Mouse (Mus musculus) megakaryocyte progenitor cell, adult 5-6 weeks (primary cell): ENCODE data around the gene 9930022D16Rik. TPM values are rescaled to one million over a fixed set of nuclear protein-coding genes. Genes with fewer than 3 reads are reported as not detected.

Source experiments
- ATAC-seq: replicated peaks from 2 replicates; pipeline ENCODE4 v1.8.0; 2016; ENCODE audit warnings: mild to moderate bottlenecking, moderate TSS enrichment, inconsistent platforms; ENCODE audit not compliant: poor library complexity
- total RNA-seq, 2 experiments: library from RNA; stranded (forward) in 1 of 2; stranded (reverse) in 1 of 2; fragments of 157-497, 149-512 nt in 1 of 2; fragments of 200-1000 nt in 1 of 2; gene quantifications; 2 replicates each; pipeline versions ENCODE4 v1.2.3 to v1.2.4; 2015 to 2017

9930022D16Rik gene
- total RNA-seq, 2 experiments from 2014 or later = not detected

DNA sequence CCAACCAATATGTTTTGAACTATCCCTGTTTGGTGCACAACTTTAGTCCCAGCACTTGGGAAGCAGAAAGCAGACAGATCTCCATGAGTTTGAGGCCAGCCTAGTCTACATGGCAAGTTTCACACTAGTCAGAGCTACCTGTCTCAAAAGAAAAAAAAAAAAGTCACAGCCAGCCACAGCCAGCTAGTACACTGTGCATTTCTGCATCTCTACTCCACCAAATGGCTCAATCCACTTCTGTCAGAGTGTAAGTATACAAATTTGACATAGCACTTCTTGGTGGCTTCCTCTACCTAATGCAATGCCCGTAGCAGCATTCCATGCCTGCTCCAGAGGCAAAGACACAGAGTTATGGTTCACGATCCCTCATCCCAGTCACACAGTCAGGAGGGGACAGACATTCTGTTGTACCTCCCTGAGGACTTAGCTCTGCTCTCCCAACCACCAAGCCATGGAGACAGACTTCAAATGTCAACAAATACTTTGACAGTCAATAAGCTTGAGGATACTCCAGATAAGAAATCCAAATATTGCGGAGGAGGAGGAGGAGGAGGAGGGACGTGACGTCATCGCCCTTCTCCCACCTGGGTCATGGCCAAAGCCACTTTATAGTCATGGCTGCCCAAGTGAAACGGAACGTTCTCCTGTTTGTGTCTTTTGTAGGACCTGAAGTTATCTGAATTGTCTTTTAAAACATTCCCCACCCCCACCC, 3.1 kb downstream of the 9930022D16Rik start:
- no peak for ATAC-seq

DNA sequence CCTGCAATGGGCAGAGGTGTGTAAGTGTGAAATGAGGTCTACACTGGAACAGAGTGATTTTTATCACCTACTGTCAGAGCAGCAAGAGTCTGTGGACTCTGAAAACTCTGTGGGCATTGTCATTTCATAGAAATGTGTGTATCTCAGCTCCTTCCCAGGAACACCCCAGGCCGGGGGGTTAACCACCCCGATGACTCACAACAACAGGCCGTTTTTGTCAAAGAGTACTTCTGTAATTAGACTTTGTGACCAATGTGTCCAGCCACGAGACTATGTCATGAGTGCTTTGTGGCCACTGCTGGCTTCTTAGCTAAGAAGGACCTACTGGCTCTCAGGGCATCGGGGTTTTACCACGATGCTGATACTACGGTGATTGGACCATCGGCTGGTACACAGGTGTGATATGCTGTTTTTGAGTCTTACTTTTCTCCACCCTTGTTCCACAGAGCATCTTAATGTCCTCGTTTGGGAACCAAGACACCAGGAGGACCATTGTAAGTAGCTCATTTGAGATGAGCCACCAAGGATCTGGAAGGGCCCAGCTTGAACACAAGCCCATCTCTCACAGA, 3.8 kb downstream of the 9930022D16Rik start:
- peak; percentile 10; the same call in 1 of the 2 replicates for ATAC-seq

DNA sequence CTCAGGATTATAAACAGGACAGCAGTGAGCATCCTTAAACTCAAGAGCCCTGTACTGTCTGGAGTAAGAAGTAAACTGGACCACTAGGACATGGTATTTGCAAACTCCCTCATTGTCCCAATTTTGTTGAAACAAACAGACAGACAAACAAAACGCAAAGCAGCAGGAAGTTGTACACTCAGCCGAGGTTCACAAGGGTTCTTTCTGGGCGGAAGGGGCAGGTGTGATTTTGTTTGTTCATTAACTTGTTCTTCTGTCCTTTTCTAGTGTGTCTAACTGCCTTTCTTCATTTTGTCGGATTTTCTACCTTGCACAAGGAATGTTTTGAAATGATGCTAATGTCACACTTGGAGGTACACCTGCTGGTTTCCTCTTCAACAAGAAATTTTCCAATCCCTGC, 5.7 kb downstream of the 9930022D16Rik start:
- ATAC-seq = no peak

DNA sequence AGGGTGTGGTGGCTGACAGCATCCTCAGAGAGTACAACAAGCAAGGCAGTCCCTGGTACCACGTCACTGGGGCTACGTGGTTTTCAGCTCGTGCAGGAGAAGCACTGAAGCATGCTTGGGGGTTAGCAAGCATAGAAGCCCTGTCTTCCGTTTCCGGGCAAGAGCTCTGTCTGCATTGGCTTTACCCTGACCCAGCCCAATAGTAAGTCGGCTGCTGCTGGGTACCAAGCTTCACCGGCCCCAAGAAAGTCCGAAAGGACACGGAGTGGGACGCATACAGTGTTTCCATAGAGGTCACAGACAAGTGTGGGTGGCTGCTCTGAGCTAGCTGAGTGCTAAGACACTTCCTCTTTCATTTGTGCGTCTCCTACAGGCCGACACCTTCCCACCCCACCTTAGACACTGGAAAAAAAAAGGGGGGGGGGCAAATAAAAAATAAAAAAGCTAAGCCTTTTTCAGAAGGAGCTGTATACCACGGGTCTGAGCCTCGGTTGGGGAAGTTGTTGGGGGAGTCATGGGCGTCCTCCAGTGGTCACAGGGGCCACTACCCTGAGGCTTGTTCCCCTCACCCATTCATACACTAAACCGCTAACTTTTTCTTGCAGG, 6.3 kb downstream of the 9930022D16Rik start:
- peak; percentile 61 for ATAC-seq

DNA sequence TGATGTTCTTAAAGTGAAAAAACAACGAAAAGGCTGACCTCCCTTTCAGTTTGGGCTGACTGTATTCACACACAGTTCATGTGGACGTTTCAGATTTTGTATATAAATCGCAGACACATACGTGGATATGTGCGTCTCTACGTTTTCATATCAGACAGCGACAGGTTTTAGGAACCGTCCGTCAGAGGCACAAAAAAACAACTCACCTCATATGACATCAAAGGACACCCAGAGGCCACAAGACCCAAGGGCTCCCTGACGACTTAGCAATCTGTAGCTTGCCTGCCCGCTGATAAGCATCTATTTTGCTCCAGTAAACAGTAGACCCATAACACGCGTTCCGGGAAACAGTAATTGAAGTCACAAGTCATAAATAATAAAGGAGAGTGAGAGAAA, 6.8 kb downstream of the 9930022D16Rik start:
- peak; percentile 18 for ATAC-seq

DNA sequence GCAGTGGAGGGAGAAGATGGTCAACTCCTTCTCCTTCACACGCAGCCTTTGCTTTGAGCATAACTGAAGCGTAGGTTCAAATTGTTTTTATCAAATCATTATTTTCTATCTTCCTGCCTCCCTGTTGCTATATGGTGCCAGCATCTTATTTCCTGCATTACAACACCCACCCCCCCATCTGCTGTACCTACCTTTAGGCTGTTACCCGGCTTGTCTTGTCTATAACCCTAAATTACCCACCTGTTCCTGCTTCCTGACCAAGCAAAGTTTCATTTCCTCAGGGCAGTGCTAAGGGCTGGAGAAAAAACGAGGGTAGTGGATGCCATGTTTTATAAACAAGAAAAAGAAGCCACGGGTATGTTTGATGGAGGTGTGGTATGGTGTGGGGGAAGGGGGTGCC, 7.5 kb downstream of the 9930022D16Rik start:
- no peak for ATAC-seq

DNA sequence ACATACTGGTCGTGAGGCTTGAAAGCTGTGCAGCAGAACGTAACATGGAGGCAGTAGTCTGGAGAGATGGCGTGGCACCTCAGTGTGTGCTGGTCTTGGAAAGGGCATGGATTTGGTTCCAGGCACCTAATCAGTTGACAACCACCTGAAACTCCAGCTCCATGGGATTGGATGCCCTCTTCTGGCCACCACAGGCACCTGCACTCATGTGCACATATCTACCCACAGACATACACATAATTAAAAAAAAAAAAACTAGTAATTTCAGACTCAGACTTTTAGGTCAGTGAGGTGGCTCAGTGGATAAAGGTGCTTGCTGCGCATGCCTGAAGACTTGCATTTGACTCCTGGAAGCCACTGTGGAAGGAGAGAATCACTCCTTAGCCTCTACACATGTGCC, 8.5 kb downstream of the 9930022D16Rik start:
- no peak for ATAC-seq

DNA sequence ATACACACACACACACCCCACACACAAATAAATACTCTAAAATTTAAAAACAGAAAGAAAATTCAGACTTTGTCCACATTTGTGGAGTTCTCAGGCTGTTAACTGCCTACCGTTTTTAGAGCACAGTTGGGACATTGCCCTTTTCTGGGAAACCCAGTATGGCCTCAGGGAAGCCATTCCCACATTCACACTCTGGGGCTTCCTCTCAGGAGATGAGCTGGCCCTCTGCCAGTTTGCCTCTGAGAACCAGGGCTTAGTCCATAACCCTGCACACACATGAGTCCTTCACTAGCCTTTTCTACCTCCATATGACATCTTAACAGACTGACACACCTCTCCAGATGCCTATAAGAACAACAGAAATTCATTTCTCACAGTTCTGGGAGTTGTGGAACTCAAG, 9.6 kb downstream of the 9930022D16Rik start:
- ATAC-seq = no peak

DNA sequence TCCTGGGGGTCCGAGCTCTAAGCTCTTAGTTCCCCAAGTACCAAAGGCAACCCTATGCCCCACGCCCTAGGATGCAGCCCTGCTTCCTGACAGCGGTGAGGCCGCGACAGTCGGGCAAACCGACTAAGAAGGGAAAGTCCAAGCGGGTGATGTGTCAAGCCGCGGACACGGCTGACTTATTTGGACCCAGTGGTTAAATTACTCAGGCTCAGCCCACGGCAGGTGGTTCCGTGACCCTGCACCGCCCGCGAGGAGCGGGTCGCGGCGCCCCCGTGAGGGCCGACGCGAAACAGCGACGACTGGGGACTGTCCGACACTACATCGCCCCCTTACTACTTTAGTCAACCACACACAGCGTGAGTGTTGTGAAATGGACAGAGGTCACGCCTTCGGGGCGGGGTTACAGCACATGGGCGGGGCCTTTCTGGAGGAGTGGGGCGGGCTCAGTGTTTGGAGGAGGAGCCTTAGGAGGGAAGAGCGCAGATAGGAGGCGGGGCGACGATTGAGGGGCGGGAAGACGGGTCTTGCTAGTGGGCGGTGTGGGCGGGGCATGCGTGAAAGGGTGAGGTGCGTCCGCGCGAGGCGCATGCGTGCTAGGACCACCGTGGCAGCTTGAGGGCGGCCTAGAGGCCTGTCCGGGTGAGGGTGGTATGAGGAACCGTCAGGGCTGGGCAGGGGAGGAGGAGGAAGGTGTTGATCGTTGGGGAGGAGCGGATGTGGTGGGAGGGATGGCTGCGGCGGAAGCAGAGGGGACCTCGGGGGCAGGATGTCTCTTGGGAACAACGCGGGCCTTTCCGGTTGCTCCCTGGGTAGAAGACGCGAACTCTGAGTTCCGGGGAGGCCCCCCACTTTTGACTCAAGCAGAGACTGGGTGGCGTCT, 11.9 kb downstream of the 9930022D16Rik start, which contains the start of gene Amz2:
Gene Amz2 (plus strand): TSS at position 555 of the 880 bp plus-strand sequence.
- peak; percentile 83 for ATAC-seq

DNA sequence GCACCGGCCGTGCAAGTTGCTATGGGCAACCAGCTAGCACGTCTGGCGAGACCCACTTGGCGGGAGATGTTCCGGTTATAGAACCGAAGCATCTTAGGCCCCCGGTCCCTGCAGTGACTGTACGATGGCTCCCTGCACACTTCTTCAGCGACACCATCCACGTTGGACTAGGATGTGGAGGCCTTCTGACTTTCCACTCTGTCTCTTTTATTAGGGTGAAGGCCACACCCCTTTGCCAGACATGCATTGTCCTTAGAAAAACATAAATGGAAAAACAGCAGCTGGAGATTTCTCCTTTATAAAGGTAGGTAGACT, 12.5 kb downstream of the 9930022D16Rik start:
- no peak for ATAC-seq

DNA sequence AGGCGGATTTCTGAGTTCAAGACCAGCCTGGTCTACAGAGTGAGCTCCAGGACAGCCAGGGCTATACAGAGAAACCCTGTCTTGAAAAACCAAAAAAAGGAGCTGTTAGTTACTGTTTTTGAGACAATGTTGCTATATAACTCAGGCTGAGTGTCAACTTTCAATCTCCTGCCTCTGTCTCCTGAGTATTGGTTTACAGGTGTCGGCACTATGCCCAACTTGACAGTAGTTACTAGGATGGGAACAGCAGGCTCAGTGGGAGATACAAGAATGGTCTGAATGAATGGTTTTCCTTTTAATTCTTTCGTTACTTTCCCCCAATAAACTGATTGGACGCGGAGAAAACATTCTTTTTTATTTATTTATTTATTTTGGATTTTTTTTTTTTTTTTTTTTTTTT, 13.6 kb downstream of the 9930022D16Rik start:
- no peak for ATAC-seq

DNA sequence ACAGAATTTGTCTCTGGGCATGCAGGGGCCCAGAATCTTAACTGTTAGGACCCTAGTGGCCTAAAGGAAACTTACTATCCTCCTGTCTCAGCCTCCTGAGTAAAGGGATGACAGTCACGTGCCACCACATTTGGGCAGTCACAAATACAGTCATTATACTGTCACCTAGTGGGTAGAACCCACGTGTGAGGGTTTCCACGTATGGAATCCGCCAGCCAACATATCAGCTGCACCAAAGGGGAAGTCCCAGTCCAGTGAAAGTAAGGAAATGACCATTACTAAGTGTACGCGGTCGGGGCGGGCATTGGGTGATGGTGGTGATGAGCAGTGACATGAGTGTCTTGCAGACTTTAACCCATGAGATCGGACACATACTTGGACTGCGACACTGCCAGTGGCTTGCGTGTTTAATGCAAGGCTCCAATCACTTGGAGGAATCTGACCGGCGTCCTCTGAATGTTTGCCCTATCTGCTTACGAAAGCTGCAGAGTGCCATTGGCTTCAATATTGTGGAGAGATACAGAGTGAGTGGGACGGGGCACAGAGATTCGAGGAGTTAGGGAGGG, 20.6 kb downstream of the 9930022D16Rik start:
- ATAC-seq = peak; percentile 50

DNA sequence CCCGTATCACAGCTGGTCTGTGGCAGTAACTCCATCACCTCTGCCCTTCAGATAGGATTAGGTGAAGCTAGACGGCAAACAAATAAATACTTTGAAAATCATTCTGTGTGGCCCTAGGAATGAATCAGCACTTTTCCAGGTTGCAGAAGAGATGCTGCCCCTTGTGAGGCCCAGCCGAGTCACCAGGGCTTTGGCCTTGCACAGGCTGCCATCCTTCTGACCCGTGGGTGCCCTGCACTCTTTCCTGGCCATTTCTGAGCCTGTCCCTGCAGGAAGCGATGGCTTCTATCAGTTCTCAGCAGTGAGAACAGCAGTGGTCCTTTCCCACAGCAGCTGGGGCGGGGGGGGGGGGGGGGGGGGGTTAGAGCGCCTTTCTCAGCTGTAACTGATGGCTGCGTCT, 23.2 kb downstream of the 9930022D16Rik start:
- ATAC-seq = no peak

DNA sequence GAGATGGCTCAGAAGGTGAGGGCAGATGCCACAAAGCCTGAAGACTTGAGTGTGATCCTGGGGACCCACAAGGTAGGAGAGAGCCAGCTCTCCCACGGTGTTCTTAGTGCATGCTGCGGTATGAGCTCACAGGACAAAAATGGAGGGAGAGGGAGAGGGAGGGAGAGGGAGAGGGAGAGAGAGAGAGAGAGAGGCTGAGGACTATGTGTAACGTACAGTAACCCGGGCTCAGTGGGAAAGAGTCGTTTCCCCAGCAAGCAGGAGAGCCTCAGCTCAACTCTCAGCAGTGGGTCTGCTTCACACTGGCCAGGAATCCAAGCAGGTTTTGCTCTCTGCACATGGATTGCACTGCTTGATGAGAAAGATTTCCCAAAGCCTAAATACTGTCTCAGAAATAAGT, 25.5 kb downstream of the 9930022D16Rik start:
- ATAC-seq = no peak

DNA sequence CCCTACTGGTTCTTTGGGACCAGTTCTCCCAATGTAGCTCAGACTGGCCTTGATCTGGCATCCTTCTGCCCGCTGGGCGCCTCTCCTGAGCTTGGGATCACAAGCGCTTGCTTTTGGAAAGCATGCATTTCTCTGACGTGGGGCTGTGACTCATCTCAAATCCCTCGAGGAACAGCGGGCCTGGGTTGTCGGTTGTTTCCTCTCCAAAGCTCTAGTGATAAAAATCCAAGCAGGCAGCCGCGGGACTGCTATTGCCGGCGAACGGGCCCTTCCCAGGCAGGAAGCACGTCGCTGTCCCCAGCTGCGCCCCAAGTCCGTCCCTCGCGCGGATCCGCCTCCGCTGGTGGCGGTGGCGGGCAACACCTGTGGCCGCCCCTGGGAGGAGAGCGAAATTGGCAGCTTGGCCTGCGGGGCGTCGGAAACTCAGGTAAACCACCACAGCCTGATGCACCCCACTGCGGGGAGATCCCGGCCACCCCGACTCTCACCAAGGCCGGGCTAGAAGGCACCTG, 26.2 kb downstream of the 9930022D16Rik start:
- ATAC-seq = peak; percentile 76

DNA sequence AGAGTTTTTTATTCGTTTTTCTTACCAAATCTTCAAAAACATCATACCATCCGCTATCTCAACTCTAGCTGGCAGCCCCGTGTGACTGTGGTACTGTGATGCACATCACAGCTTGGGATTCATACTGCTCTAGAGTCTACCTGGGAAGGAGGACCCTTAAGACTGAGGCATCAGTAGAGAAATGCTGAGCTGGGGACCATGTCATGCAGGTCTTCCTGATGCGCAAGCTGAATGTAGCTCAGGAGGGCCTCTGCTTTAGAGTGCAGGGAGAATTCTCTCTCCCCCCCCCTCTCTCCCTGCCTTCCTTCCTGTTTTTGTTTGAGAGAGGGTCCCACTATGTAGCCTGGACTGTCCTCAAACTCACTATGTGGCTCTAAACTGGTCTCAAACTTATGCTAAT, 26.9 kb downstream of the 9930022D16Rik start:
- no peak for ATAC-seq

DNA sequence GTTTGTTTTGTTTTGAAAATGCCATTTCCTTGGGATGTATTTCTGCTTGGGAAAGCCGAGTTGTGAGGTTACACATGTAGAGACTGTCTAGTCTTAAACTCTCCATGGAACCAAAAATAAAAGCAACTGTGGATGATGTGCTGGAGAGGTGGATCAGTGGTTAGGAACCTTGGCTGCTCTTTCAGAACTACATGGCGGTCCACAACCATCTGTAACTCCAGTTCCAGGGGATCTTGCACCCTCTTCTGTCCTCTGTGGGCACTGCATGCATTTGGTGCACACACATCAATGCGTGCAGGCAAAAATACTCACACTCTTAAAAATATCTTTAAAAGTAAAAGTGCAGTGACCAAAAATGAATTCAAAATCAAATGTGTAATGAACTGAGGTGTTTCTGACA, 27.4 kb downstream of the 9930022D16Rik start:
- ATAC-seq = peak; percentile 68

DNA sequence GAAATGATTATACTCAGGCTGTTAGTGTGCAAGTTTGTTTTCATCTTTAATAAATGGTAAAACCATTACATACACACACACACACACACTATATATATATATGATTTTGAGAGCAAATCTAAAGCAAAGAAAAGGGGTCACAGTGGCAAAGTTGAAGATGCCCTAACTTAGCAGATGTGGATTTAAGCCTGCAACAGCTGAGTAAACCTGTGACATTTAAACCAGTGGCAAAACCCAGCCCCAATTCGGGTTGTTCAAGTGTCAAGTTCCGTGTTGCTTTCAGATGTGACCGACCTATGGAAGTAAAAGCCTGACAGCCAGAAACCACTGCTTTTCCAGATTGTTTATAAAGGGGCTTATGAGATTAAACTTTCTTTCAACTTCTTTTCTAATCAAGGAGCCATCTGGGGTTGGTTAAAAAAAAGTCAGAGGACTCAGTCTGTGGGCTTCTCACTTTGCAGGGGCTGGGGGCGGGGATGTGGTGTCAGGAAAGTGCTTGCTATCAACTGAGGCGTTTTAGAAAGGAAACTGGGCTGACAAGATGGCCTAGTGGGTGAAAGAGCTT, 28.5 kb downstream of the 9930022D16Rik start:
- ATAC-seq = no peak

DNA sequence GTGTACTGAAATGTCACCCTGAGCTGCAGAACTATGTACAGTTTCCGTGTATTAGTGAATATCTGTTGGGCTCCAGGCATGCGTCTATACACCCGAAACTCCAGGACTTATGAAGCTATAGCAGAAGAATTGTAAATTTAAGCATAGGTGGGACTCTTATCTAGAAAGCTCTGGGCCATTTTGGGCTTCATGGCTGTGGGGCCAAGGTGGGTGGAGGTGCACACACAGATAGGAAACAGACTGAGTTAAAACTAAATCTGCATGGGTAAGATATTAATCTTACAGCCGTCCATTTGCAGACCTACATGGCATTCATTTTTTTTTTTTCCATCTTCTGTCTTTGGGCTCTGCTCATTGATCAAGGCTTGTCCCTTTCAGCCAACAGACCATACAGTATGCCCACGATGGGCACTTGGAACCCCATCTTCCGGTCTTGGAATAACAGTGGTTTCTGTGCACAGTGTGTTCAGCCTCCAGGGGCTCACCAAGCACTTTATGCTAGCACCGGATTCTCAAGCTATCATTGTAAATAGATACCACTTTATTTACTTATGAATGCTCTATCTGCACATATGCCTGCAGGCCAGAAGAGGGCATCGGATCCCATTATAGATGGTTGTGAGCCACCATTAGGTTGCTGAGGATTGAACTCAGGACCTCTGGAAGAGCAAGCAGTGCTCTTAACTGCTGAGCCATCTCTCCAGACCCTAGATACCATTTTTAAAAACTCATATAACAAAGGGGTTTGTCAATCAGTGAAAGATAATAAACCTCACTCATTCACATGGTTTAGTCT, 29.9 kb downstream of the 9930022D16Rik start:
- ATAC-seq = no peak

DNA sequence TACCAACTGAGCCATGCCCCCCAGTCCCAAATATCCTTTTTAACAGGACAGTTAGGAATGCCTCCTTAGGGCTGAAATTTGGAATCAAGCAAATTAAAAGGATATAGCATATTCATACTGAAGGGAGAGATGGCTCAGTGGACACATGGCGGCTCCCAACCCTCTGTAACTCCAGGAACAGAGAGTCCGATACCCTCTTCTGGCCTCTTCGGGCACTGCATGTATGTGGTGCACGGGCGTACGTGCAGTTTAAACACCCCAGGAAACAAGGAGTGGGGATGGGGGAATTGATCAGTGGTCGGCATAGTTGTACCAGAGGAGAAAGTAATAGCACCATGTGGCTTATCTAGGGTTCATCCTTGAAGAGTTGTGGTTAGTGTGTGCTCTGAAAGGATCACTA, 30.9 kb downstream of the 9930022D16Rik start:
- ATAC-seq = peak; percentile 46
